In genomic region chr6:47877461-47878132, GRCm38 (mm10) we compare ENCODE assay signal across 7 mouse cellular contexts. TPM values are rescaled to one million over a fixed set of nuclear protein-coding genes. Genes with fewer than 3 reads are reported as not detected.
DNase-seq lines count a peak whose midpoint lies in the region; ATAC-seq lines count a peak whose summit lies in the region.

No protein-coding gene starts in this region.

- peak overlapping the region; percentile 95 for H3K4me3 ChIP-seq in limb, embryonic 10.5 days
- H3K4me3 ChIP-seq in midbrain, embryonic 13.5 days (replicated peaks) = peak overlapping the region; percentile 97

- peak; percentile 95 for ATAC-seq in granulocyte monocyte progenitor cell, adult 5-6 weeks (replicated peaks; ENCODE audit: poor library complexity, severe bottlenecking)
- peak; percentile 98 for ATAC-seq in midbrain, embryonic 13.5 days

- H3K9me3 ChIP-seq in limb, embryonic 10.5 days (replicated peaks) = no peaks in the 10 kb centered on the region
- no peaks in the 10 kb centered on the region for H3K9me3 ChIP-seq in midbrain, embryonic 13.5 days

- WGBS in limb, embryonic 10.5 days = under 1% methylated on average over 71 of the region's 71 CpGs
- WGBS in midbrain, embryonic 13.5 days = under 1% methylated on average over 57 of the region's 71 CpGs

- H3K36me3 ChIP-seq in limb, embryonic 10.5 days = peaks cover 31% of the 10 kb centered on the region
- peaks cover 29% of the 10 kb centered on the region for H3K36me3 ChIP-seq in midbrain, embryonic 13.5 days

- no peaks in the 10 kb centered on the region for H3K27me3 ChIP-seq in limb, embryonic 10.5 days (ENCODE audit: low read depth, poor library complexity, severe bottlenecking)
- H3K27me3 ChIP-seq in midbrain, embryonic 13.5 days = no peaks in the 10 kb centered on the region

- peak overlapping the region; percentile 96 for H3K9ac ChIP-seq in midbrain, embryonic 13.5 days (replicated peaks)

- peaks cover 14% of the 10 kb centered on the region for H3K4me1 ChIP-seq in limb, embryonic 10.5 days
- peaks cover 26% of the 10 kb centered on the region for H3K4me1 ChIP-seq in midbrain, embryonic 13.5 days (replicated peaks)

- DNase-seq in adrenal gland, adult 8-10 months = peak; percentile 90
- DNase-seq in embryo, embryonic 9.5 days (ENCODE audit: extremely low spot score) = peak; percentile 94
- peak; percentile 92 for DNase-seq in kidney, adult 11 months
- DNase-seq in limb, embryonic 10.5 days (ENCODE audit: low spot score) = peak; percentile 93
- peak; percentile 75 for DNase-seq in spleen, adult 12 weeks (ENCODE audit: low spot score)

- H3K27ac ChIP-seq in limb, embryonic 10.5 days = peak overlapping the region; percentile 97
- peak overlapping the region; percentile 98 for H3K27ac ChIP-seq in midbrain, embryonic 13.5 days

- H3K4me2 ChIP-seq in midbrain, embryonic 13.5 days (replicated peaks) = peak overlapping the region; percentile 92

RNA-seq across cellular contexts. Expression of gene Zfp282, which starts 0.6 kb away (rescaled TPM):
- total RNA-seq in adrenal gland, adult 8-10 months (2022) = 10 to 100 TPM in 1 of 4 experiments, 1 to 10 TPM in 3; 9.4 to 13.3 (median 9.7) TPM
- total RNA-seq in granulocyte monocyte progenitor cell, adult 5-6 weeks (2014; fragmentation: Nextera tagmentation) = 10.0 and 11.3 TPM in 2 replicates
- 12.0 and 14.2 TPM in 2 replicates for total RNA-seq in granulocyte monocyte progenitor cell, adult 5-6 weeks (2017)
- polyA plus RNA-seq in limb, embryonic 10.5 days (2016; fragmentation: Nextera tagmentation; extraction: Ambion mirVana) = 16.8 and 20.9 TPM in 2 replicates
- 20.4 and 25.9 TPM in 2 replicates for polyA plus RNA-seq in midbrain, embryonic 13.5 days (2015; fragmentation: Nextera tagmentation; extraction: Ambion mirVana)

RNA-seq across cellular contexts. Expression of gene Zfp398, which starts 42.1 kb away (rescaled TPM):
- 10 to 100 TPM; 15.0 to 19.0 (median 17.3) TPM for total RNA-seq in adrenal gland, adult 8-10 months (2022)
- 27.9 TPM in 2 replicates for total RNA-seq in granulocyte monocyte progenitor cell, adult 5-6 weeks (2014; fragmentation: Nextera tagmentation)
- 16.0 and 16.8 TPM in 2 replicates for total RNA-seq in granulocyte monocyte progenitor cell, adult 5-6 weeks (2017)
- 7.1 and 9.1 TPM in 2 replicates for polyA plus RNA-seq in limb, embryonic 10.5 days (2016; fragmentation: Nextera tagmentation; extraction: Ambion mirVana)
- polyA plus RNA-seq in midbrain, embryonic 13.5 days (2015; fragmentation: Nextera tagmentation; extraction: Ambion mirVana) = 17.9 and 19.0 TPM in 2 replicates

RNA-seq across cellular contexts. Expression of gene Zfp212, which starts 42.7 kb away (rescaled TPM):
- 10 to 100 TPM; 17.0 to 25.4 (median 19.0) TPM for total RNA-seq in adrenal gland, adult 8-10 months (2022)
- 8.3 and 13.9 TPM in 2 replicates for total RNA-seq in granulocyte monocyte progenitor cell, adult 5-6 weeks (2014; fragmentation: Nextera tagmentation)
- 7.3 and 11.5 TPM in 2 replicates for total RNA-seq in granulocyte monocyte progenitor cell, adult 5-6 weeks (2017)
- polyA plus RNA-seq in limb, embryonic 10.5 days (2016; fragmentation: Nextera tagmentation; extraction: Ambion mirVana) = 17.8 and 19.7 TPM in 2 replicates
- 21.0 and 22.2 TPM in 2 replicates for polyA plus RNA-seq in midbrain, embryonic 13.5 days (2015; fragmentation: Nextera tagmentation; extraction: Ambion mirVana)

RNA-seq across cellular contexts. Expression of gene Zfp786, which starts 46.9 kb away (rescaled TPM):
- total RNA-seq in adrenal gland, adult 8-10 months (2022) = 1 to 10 TPM; 1.0 to 1.8 (median 1.5) TPM
- 0.13 and 11.2 TPM in 2 replicates for total RNA-seq in granulocyte monocyte progenitor cell, adult 5-6 weeks (2014; fragmentation: Nextera tagmentation)
- 2.0 and 5.1 TPM in 2 replicates for total RNA-seq in granulocyte monocyte progenitor cell, adult 5-6 weeks (2017)
- 5.7 and 5.8 TPM in 2 replicates for polyA plus RNA-seq in limb, embryonic 10.5 days (2016; fragmentation: Nextera tagmentation; extraction: Ambion mirVana)
- 18.3 and 18.8 TPM in 2 replicates for polyA plus RNA-seq in midbrain, embryonic 13.5 days (2015; fragmentation: Nextera tagmentation; extraction: Ambion mirVana)

Comparison
In these comparisons a context has a peak if more than half of its experiments do, and no peak if none do; other contexts are left out.
1. Peak in every context shown above with its lines: DNase-seq, ATAC-seq, H3K4me3 ChIP-seq and H3K27ac ChIP-seq.